Mouse (Mus musculus) cortical plate, adult 2 months (tissue): ENCODE results near the gene Nkx2-3.

Experiments used
- CTCF ChIP-seq: fragments of 200-500 bp; IDR thresholded peaks from 2 replicates; pipeline ENCODE4 v1.5.1; 2011; ENCODE audit warnings: mild to moderate bottlenecking, control low read depth, low read length; ENCODE audit not compliant: insufficient read depth; ENCODE audit errors: extremely low read depth
- POLR2A ChIP-seq: fragments of 200-500 bp; IDR thresholded peaks from 2 replicates; pipeline ENCODE4 v1.6.1; 2011; ENCODE audit warnings: mild to moderate bottlenecking, low read length, control low read depth; ENCODE audit not compliant: insufficient read depth; ENCODE audit errors: extremely low read depth

DNA sequence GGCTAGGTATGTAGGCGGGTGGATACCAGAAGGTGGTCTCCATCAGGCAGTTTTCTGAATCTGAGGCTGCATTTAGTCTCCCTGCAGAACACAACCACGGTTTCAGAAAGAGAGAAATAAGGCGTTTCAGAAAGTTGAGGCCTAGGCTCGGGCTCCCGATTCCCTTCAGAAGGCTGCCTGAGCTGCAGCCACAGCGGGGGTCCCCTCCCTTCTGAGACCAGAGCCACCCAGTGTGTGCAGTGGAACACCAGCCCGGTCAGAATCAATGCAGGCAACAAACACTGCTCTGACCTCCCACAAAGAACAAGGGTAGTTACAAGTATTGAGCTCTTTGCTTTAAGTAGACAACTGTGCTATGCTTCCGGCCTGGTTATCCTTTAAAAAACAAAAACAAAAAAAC lies 1.0 kb upstream of the Nkx2-3 start:
- no peak for TF ChIP-seq POLR2A
- no peak for TF ChIP-seq CTCF
